Mouse (Mus musculus) liver, embryonic 12.5 days (tissue): ENCODE data around the gene Praf2. TPM values are rescaled to one million over a fixed set of nuclear protein-coding genes. Genes with fewer than 3 reads are reported as not detected.

Experiments used
- ATAC-seq: fragments of 200-750 bp; cut with Nextera tagmentation; 2 replicates; pipeline ENCODE4 v1.8.0; 2017; ENCODE audit warnings: moderate number of reproducible peaks, mild to moderate bottlenecking, moderate library complexity
- H3K27ac ChIP-seq: fragments of 300-500 bp; sonication (generic); 2 replicates; pipeline ENCODE4 v1.5.1; 2016; ENCODE audit warnings: mild to moderate bottlenecking
- H3K27me3 ChIP-seq: fragments of 300-500 bp; sonication (generic); replicated peaks from 2 replicates; pipeline ENCODE4 v1.6.1; 2016; ENCODE audit warnings: mild to moderate bottlenecking, moderate library complexity
- H3K36me3 ChIP-seq: fragments of 300-500 bp; sonication (generic); 2 replicates; pipeline ENCODE4 v1.6.1; 2016; ENCODE audit warnings: mild to moderate bottlenecking, moderate library complexity
- H3K4me1 ChIP-seq: fragments of 300-500 bp; sonication (generic); 2 replicates; pipeline ENCODE4 v1.6.1; 2016
- H3K4me2 ChIP-seq: fragments of 300-500 bp; sonication (generic); 2 replicates; pipeline ENCODE4 v1.6.1; 2016; ENCODE audit warnings: mild to moderate bottlenecking, moderate library complexity
- H3K4me3 ChIP-seq: fragments of 300-500 bp; sonication (generic); 2 replicates; pipeline ENCODE4 v1.5.1; 2016; ENCODE audit warnings: mild to moderate bottlenecking, moderate library complexity
- H3K9ac ChIP-seq: fragments of 300-500 bp; sonication (generic); 2 replicates; pipeline ENCODE4 v1.6.1; 2016; ENCODE audit warnings: mild to moderate bottlenecking, moderate library complexity
- H3K9me3 ChIP-seq: fragments of 300-500 bp; sonication (generic); replicated peaks from 2 replicates; pipeline ENCODE4 v1.6.1; 2016; ENCODE audit warnings: mild to moderate bottlenecking, moderate library complexity
- WGBS: fragments of 180-500 bp; shearing (Covaris S2); methylation state at CpG from one replicate; pipeline ENCODE4 v1.1.7; 2016; ENCODE audit not compliant: insufficient replicate concordance; 5-methylcytosine and 5-hydroxymethylcytosine counted together
- polyA plus RNA-seq: library from polyadenylated mRNA; unstranded; fragments of >200 nt; fragmentation: Nextera tagmentation; extraction: Ambion mirVana; gene quantifications from 2 replicates; pipeline ENCODE4 v1.2.1, GENCODE M21; 2016

Gene Praf2
- polyA plus RNA-seq, 1 experiment from 2014 or later: 13.4 TPM

- H3K4me2 ChIP-seq: peak overlapping the region; percentile 83
- peak overlapping the region; percentile 60; the same call in 1 of the 2 replicates for H3K27ac ChIP-seq
- peak overlapping the region; percentile 74 for H3K4me3 ChIP-seq
- 14% methylated on average over 11 of the region's 13 CpGs for WGBS
- peak overlapping the region; percentile 58 for H3K9ac ChIP-seq
- H3K27me3 ChIP-seq: no peaks in the 10 kb centered on the region
- no peak for ATAC-seq
- H3K4me1 ChIP-seq: peaks cover 58% of the 10 kb centered on the region
- no peaks in the 10 kb centered on the region for H3K9me3 ChIP-seq
- H3K36me3 ChIP-seq: peaks cover 32% of the 10 kb centered on the region
Measured at GRCm38 (mm10) chrX:7765281-7765670, 37.0 kb downstream of the Praf2 start.

- Histone ChIP-seq H3K27me3 (no peaks in the 10 kb centered on the region), H3K4me2 (peak overlapping the region; percentile 83), H3K36me3 (peaks cover 36% of the 10 kb centered on the region), H3K4me1 (peaks cover 58% of the 10 kb centered on the region), H3K27ac (peak overlapping the region; percentile 60; the same call in 1 of the 2 replicates), H3K9me3 (no peaks in the 10 kb centered on the region), H3K4me3 (peak overlapping the region; percentile 74), H3K9ac (peak overlapping the region; percentile 58)
- 6% methylated on average over 11 of the region's 11 CpGs for WGBS
- ATAC-seq: peak; percentile 58
Measured at GRCm38 (mm10) chrX:7765764-7766163, 37.5 kb downstream of the Praf2 start.

- Histone ChIP-seq H3K27me3 (no peaks in the 10 kb centered on the region), H3K9me3 (no peaks in the 10 kb centered on the region), H3K4me1 (peaks cover 42% of the 10 kb centered on the region), H3K9ac (0 out of 2 replicates have a peak overlapping the region, but pooled peaks have one; percentile 35), H3K36me3 (peaks cover 70% of the 10 kb centered on the region), H3K4me3 (no peak overlapping the region), H3K27ac (peak overlapping the region; percentile 73), H3K4me2 (peak overlapping the region; percentile 16; the same call in 1 of the 2 replicates)
- peak; percentile 48; the same call in 1 of the 2 replicates for ATAC-seq
- 39% methylated on average over 7 of the region's 7 CpGs for WGBS
Measured at GRCm38 (mm10) chrX:7769302-7770017, 41.2 kb downstream of the Praf2 start.

GRCm38 (mm10) chrX:7772766-7773165, 44.5 kb downstream of the Praf2 start:
- ATAC-seq: no peak
- Histone ChIP-seq H3K27me3 (no peaks in the 10 kb centered on the region), H3K4me3 (no peak overlapping the region), H3K4me2 (no peak overlapping the region), H3K9me3 (no peaks in the 10 kb centered on the region), H3K27ac (no peak overlapping the region), H3K36me3 (peaks cover 55% of the 10 kb centered on the region), H3K4me1 (peaks cover 36% of the 10 kb centered on the region), H3K9ac (no peak overlapping the region)
- whole genome bisulfite sequencing: 48% methylated on average over 2 of the region's 2 CpGs

GRCm38 (mm10) chrX:7775501-7776205, 47.4 kb downstream of the Praf2 start:
- peak overlapping the region; percentile 10; the same call in 1 of the 2 replicates for H3K27ac ChIP-seq
- H3K9ac ChIP-seq: no peak overlapping the region
- peaks cover 35% of the 10 kb centered on the region for H3K36me3 ChIP-seq
- no peak overlapping the region for H3K4me3 ChIP-seq
- no peaks in the 10 kb centered on the region for H3K27me3 ChIP-seq
- WGBS: 73% methylated on average over 9 of the region's 9 CpGs
- no peak overlapping the region for H3K4me2 ChIP-seq
- H3K9me3 ChIP-seq: no peaks in the 10 kb centered on the region
- H3K4me1 ChIP-seq: peaks cover 43% of the 10 kb centered on the region
- no peak for ATAC-seq

GRCm38 (mm10) chrX:7776329-7777082, 48.3 kb downstream of the Praf2 start:
- peak overlapping the region; percentile 75 for H3K27ac ChIP-seq
- no peaks in the 10 kb centered on the region for H3K9me3 ChIP-seq
- H3K27me3 ChIP-seq: no peaks in the 10 kb centered on the region
- H3K4me2 ChIP-seq: no peak overlapping the region
- no peak overlapping the region for H3K4me3 ChIP-seq
- H3K4me1 ChIP-seq: peaks cover 43% of the 10 kb centered on the region
- H3K9ac ChIP-seq: no peak overlapping the region
- ATAC-seq: peak; percentile 62
- H3K36me3 ChIP-seq: peaks cover 28% of the 10 kb centered on the region
- 42% methylated on average over 8 of the region's 8 CpGs for WGBS

GRCm38 (mm10) chrX:7778450-7779244, 50.4 kb downstream of the Praf2 start:
- Histone ChIP-seq H3K36me3 (peaks cover 8% of the 10 kb centered on the region), H3K9me3 (no peaks in the 10 kb centered on the region), H3K4me2 (peak overlapping the region; percentile 57), H3K4me1 (peaks cover 43% of the 10 kb centered on the region), H3K4me3 (peak overlapping the region; percentile 11; the same call in 1 of the 2 replicates), H3K9ac (peak overlapping the region; percentile 53), H3K27me3 (no peaks in the 10 kb centered on the region), H3K27ac (peak overlapping the region; percentile 95)
- WGBS: 32% methylated on average over 7 of the region's 7 CpGs
- ATAC-seq: peak; percentile 87

- peaks cover 43% of the 10 kb centered on the region for H3K4me1 ChIP-seq
- H3K36me3 ChIP-seq: peaks cover 1% of the 10 kb centered on the region; the same call in 1 of the 2 replicates
- H3K4me2 ChIP-seq: peak overlapping the region; percentile 57
- peak overlapping the region; percentile 95 for H3K27ac ChIP-seq
- 5% methylated on average over 3 of the region's 3 CpGs for WGBS
- peak overlapping the region; percentile 53 for H3K9ac ChIP-seq
- H3K4me3 ChIP-seq: peak overlapping the region; percentile 29
- H3K27me3 ChIP-seq: no peaks in the 10 kb centered on the region
- ATAC-seq: peak; percentile 77
- H3K9me3 ChIP-seq: no peaks in the 10 kb centered on the region
Measured at GRCm38 (mm10) chrX:7779294-7779693, 51.1 kb downstream of the Praf2 start.

Other genes with a start within 250 kb of the Praf2 start
- gene Foxp3, start 154.8 kb upstream of the Praf2 start, polyA plus RNA-seq: 0.14 TPM in 1 of 2 replicates, not detected in the other
- gene Ppp1r3f, start 154.2 kb upstream of the Praf2 start, polyA plus RNA-seq: 0.93 and 1.0 TPM in 2 replicates
- 26.1 and 26.2 TPM in 2 replicates for gene Ccdc22, start 122.9 kb upstream of the Praf2 start, polyA plus RNA-seq
- gene Cacna1f, start 121.4 kb upstream of the Praf2 start, polyA plus RNA-seq: 0.04 TPM in 2 replicates
- gene Syp, start 90.0 kb upstream of the Praf2 start, polyA plus RNA-seq: 0.41 and 0.76 TPM in 2 replicates
- 1.3 and 1.4 TPM in 2 replicates for gene Prickle3, start 71.2 kb upstream of the Praf2 start, polyA plus RNA-seq
- 36.2 and 37.6 TPM in 2 replicates for gene Plp2, start 57.0 kb upstream of the Praf2 start, polyA plus RNA-seq
- 0.04 TPM in 1 of 2 replicates, not detected in the other for gene Magix, start 47.2 kb upstream of the Praf2 start, polyA plus RNA-seq
- 18.9 and 20.8 TPM in 2 replicates for gene Gpkow, start 31.3 kb upstream of the Praf2 start, polyA plus RNA-seq
- 14.6 and 15.6 TPM in 2 replicates for gene Wdr45, start 14.1 kb upstream of the Praf2 start, polyA plus RNA-seq
- gene Gm45208, start 6.2 kb upstream of the Praf2 start, polyA plus RNA-seq: not detected in 2 replicates
- gene Ccdc120, start 22.5 kb downstream of the Praf2 start, polyA plus RNA-seq: 2.6 and 3.2 TPM in 2 replicates
- 14.1 and 15.1 TPM in 2 replicates for gene Tfe3, start 34.1 kb downstream of the Praf2 start, polyA plus RNA-seq
- gene Gripap1, start 61.3 kb downstream of the Praf2 start, polyA plus RNA-seq: 36.8 and 39.1 TPM in 2 replicates
- 0.37 and 0.38 TPM in 2 replicates for gene Kcnd1, start 93.8 kb downstream of the Praf2 start, polyA plus RNA-seq
- 57.3 and 60.1 TPM in 2 replicates for gene Otud5, start 112.9 kb downstream of the Praf2 start, polyA plus RNA-seq
- gene Pim2, start 149.8 kb downstream of the Praf2 start, polyA plus RNA-seq: 5.0 and 5.2 TPM in 2 replicates
- gene Slc35a2, start 155.6 kb downstream of the Praf2 start, polyA plus RNA-seq: 19.7 and 23.1 TPM in 2 replicates
- gene Pqbp1, start 170.8 kb downstream of the Praf2 start, polyA plus RNA-seq: 65.0 and 65.2 TPM in 2 replicates
- 98.3 and 98.9 TPM in 2 replicates for gene Timm17b, start 170.9 kb downstream of the Praf2 start, polyA plus RNA-seq
- not detected in 2 replicates for gene Gm10491, start 179.4 kb downstream of the Praf2 start, polyA plus RNA-seq
- gene Gm10490, start 181.1 kb downstream of the Praf2 start, polyA plus RNA-seq: not detected in 2 replicates
- gene Pcsk1n, start 191.4 kb downstream of the Praf2 start, polyA plus RNA-seq: 0.26 and 0.33 TPM in 2 replicates
- gene Eras, start 200.2 kb downstream of the Praf2 start, polyA plus RNA-seq: 0.17 TPM in 1 of 2 replicates, not detected in the other
- gene Hdac6, start 219.4 kb downstream of the Praf2 start, polyA plus RNA-seq: 15.4 and 15.8 TPM in 2 replicates
- gene Gata1, start 249.6 kb downstream of the Praf2 start, polyA plus RNA-seq: 148 and 156 TPM in 2 replicates